Mouse (Mus musculus) erythroid progenitor cell, adult 5-6 weeks (primary cell): ENCODE results near the gene Arid3c. TPM values are rescaled to one million over a fixed set of nuclear protein-coding genes. Genes with fewer than 3 reads are reported as not detected.

Experiments
- ATAC-seq: replicated peaks from 2 replicates; pipeline ENCODE4 v1.8.0; 2016; ENCODE audit warnings: moderate number of reproducible peaks, mild to moderate bottlenecking, moderate TSS enrichment, inconsistent platforms; ENCODE audit not compliant: poor library complexity, low FRiP score, severe bottlenecking
- total RNA-seq, 2 experiments: library from RNA; stranded (forward) in 1 of 2; stranded (reverse) in 1 of 2; fragments of 150-400 nt in 1 of 2; fragments of 186-747, 209-891 nt in 1 of 2; gene quantifications; 2 replicates each; pipeline versions ENCODE4 v1.2.3 to v1.2.4; 2015 to 2017; ENCODE audit warnings: low replicate concordance in 2 of 2

Arid3c gene
- total RNA-seq, 2 experiments from 2014 or later = not detected

- ATAC-seq = peak; percentile 74
These were observed 23.9 kb upstream of the Arid3c start, which contains the start of gene Galt for GRCm38 (mm10) chr4:41754797-41755337. TSS of gene Galt (plus strand) at chr4:41755228.

GRCm38 (mm10) chr4:41745021-41745420 lies 14.1 kb upstream of the Arid3c start:
- no peak for ATAC-seq

GRCm38 (mm10) chr4:41744131-41744530 lies 13.2 kb upstream of the Arid3c start:
- no peak for ATAC-seq

GRCm38 (mm10) chr4:41741158-41741560 lies 10.2 kb upstream of the Arid3c start:
- peak; percentile 93 for ATAC-seq

- ATAC-seq = peak; percentile 72
These were observed 9.6 kb upstream of the Arid3c start for GRCm38 (mm10) chr4:41740380-41741157.

GRCm38 (mm10) chr4:41739260-41739659 lies 8.3 kb upstream of the Arid3c start:
- ATAC-seq = no peak

GRCm38 (mm10) chr4:41738256-41738603 lies 7.3 kb upstream of the Arid3c start:
- no peak for ATAC-seq

- no peak for ATAC-seq
These were observed 6.8 kb upstream of the Arid3c start for GRCm38 (mm10) chr4:41737602-41738255.

- ATAC-seq = no peak
These were observed 3.9 kb downstream of the Arid3c start for GRCm38 (mm10) chr4:41726826-41727621.

GRCm38 (mm10) chr4:41722918-41723351 lies 8.0 kb downstream of the Arid3c start, which contains the start of gene Dctn3:
TSS of gene Dctn3 (minus strand) at chr4:41723170.
- ATAC-seq = peak; percentile 99

- no peak for ATAC-seq
These were observed 14.1 kb downstream of the Arid3c start for GRCm38 (mm10) chr4:41716834-41717233.

GRCm38 (mm10) chr4:41715596-41715995 lies 15.3 kb downstream of the Arid3c start:
- no peak for ATAC-seq

GRCm38 (mm10) chr4:41715082-41715481 lies 15.9 kb downstream of the Arid3c start:
- no peak for ATAC-seq

GRCm38 (mm10) chr4:41714276-41714675 lies 16.7 kb downstream of the Arid3c start:
- peak; percentile 55 for ATAC-seq

- ATAC-seq = peak; percentile 82
These were observed 17.5 kb downstream of the Arid3c start, which contains the start of gene Rpp25l for GRCm38 (mm10) chr4:41713197-41714067. TSS of gene Rpp25l (minus strand) at chr4:41713534.

- ATAC-seq = peak; percentile 56
These were observed 18.3 kb downstream of the Arid3c start for GRCm38 (mm10) chr4:41712421-41713196.

- no peak for ATAC-seq
These were observed 19.1 kb downstream of the Arid3c start for GRCm38 (mm10) chr4:41711705-41712375.

GRCm38 (mm10) chr4:41710229-41710628 lies 20.7 kb downstream of the Arid3c start:
- ATAC-seq = no peak
